Mouse (Mus musculus) large intestine, adult 2 months (tissue): ENCODE results near the gene Fn3krp. TPM values are rescaled to one million over a fixed set of nuclear protein-coding genes. Genes with fewer than 3 reads are reported as not detected.
A peak's percentile ranks its signal among the peaks of the same experiment; 100 is the strongest.

Source experiments
- DNase-seq: peaks from one replicate; pipeline ENCODE4 v3.0.0-alpha.2; 2012; ENCODE audit warnings: low read depth, low spot score
- WGBS: fragments of 180-500 bp; shearing (Covaris S2); methylation state at CpG from one replicate; pipeline ENCODE4 v1.1.7; 2018; 5-methylcytosine and 5-hydroxymethylcytosine counted together
- polyA plus RNA-seq: library from polyadenylated mRNA; depleted of rRNA; stranded (reverse); fragments of >200 nt; gene quantifications from 2 replicates; pipeline ENCODE4 v1.2.3, GENCODE M21; 2012; rRNA removed

Gene Fn3krp
- 3.5 and 3.7 TPM in 2 replicates for polyA plus RNA-seq

GRCm38 (mm10) chr11:121420830-121421552, at the start of gene Fn3krp:
Fn3krp (plus strand) TSS chr11:121421401.
- DNase-seq, result peak; percentile 98
- 2% methylated on average over 28 of the region's 28 CpGs for WGBS

- 55% methylated on average over 6 of the region's 6 CpGs for WGBS
- DNase-seq, result no peak
Observed at GRCm38 (mm10) chr11:121373305-121373704, 47.9 kb upstream of the Fn3krp start.

- no peak for DNase-seq
Observed at GRCm38 (mm10) chr11:121378644-121379043, 42.6 kb upstream of the Fn3krp start.

GRCm38 (mm10) chr11:121380294-121380693, 40.9 kb upstream of the Fn3krp start:
- no peak for DNase-seq
- WGBS, result 62% methylated on average over 6 of the region's 6 CpGs

- 1% methylated on average over 61 of the region's 61 CpGs for WGBS
Observed at GRCm38 (mm10) chr11:121387750-121388553, 33.2 kb upstream of the Fn3krp start, which contains the start of gene Rab40b. Rab40b (minus strand) TSS chr11:121388251.

GRCm38 (mm10) chr11:121388554-121388945, 32.7 kb upstream of the Fn3krp start:
- WGBS, result 6% methylated on average over 6 of the region's 6 CpGs
- no peak for DNase-seq

More at GRCm38 (mm10) chr11:121387750-121388553, 33.2 kb upstream of the Fn3krp start, which contains the start of gene Rab40b:
- peak; percentile 86 for DNase-seq

- 67% methylated on average over 3 of the region's 3 CpGs for WGBS
- DNase-seq, result no peak
Observed at GRCm38 (mm10) chr11:121390793-121391192, 30.4 kb upstream of the Fn3krp start.

GRCm38 (mm10) chr11:121392405-121392804, 28.8 kb upstream of the Fn3krp start:
- no peak for DNase-seq
- WGBS, result 88% methylated on average over 3 of the region's 3 CpGs

- WGBS, result 63% methylated on average over 3 of the region's 3 CpGs
- DNase-seq, result no peak
Observed at GRCm38 (mm10) chr11:121407366-121408155, 13.6 kb upstream of the Fn3krp start.

GRCm38 (mm10) chr11:121414762-121415161, 6.4 kb upstream of the Fn3krp start:
- 83% methylated on average over 5 of the region's 5 CpGs for WGBS
- DNase-seq, result no peak

- no peak for DNase-seq
- WGBS, result 18% methylated on average over 5 of the region's 5 CpGs
Observed at GRCm38 (mm10) chr11:121415351-121415750, 5.8 kb upstream of the Fn3krp start.

GRCm38 (mm10) chr11:121417971-121418370, 3.2 kb upstream of the Fn3krp start:
- DNase-seq, result no peak
- 84% methylated on average over 5 of the region's 5 CpGs for WGBS

- DNase-seq, result no peak
- 31% methylated on average over 2 of the region's 2 CpGs for WGBS
Observed at GRCm38 (mm10) chr11:121418932-121419331, 2.3 kb upstream of the Fn3krp start.

- WGBS, result 61% methylated on average over 5 of the region's 5 CpGs
- DNase-seq, result no peak
Observed at GRCm38 (mm10) chr11:121420379-121420778, 822 bp upstream of the Fn3krp start.

GRCm38 (mm10) chr11:121421553-121422173, 462 bp downstream of the Fn3krp start:
- under 1% methylated on average over 28 of the region's 28 CpGs for WGBS
- DNase-seq, result no peak

GRCm38 (mm10) chr11:121433397-121433796, 12.2 kb downstream of the Fn3krp start:
- WGBS, result 83% methylated on average over 4 of the region's 4 CpGs
- DNase-seq, result no peak

GRCm38 (mm10) chr11:121434156-121435155, 13.3 kb downstream of the Fn3krp start, which contains the start of gene Fn3k:
Fn3k (plus strand) TSS chr11:121434913.
- 5% methylated on average over 30 of the region's 30 CpGs for WGBS
- DNase-seq, result peak; percentile 31

- WGBS, result 85% methylated on average over 5 of the region's 5 CpGs
- DNase-seq, result no peak
Observed at GRCm38 (mm10) chr11:121437236-121437635, 16.0 kb downstream of the Fn3krp start.
